Mouse (Mus musculus) kidney, adult 9 months (tissue): ENCODE measurements around the gene Gm9821.

Experiments
- DNase-seq: peaks from one replicate; pipeline ENCODE4 v3.0.0; 2022

Gm9821 gene

DNA sequence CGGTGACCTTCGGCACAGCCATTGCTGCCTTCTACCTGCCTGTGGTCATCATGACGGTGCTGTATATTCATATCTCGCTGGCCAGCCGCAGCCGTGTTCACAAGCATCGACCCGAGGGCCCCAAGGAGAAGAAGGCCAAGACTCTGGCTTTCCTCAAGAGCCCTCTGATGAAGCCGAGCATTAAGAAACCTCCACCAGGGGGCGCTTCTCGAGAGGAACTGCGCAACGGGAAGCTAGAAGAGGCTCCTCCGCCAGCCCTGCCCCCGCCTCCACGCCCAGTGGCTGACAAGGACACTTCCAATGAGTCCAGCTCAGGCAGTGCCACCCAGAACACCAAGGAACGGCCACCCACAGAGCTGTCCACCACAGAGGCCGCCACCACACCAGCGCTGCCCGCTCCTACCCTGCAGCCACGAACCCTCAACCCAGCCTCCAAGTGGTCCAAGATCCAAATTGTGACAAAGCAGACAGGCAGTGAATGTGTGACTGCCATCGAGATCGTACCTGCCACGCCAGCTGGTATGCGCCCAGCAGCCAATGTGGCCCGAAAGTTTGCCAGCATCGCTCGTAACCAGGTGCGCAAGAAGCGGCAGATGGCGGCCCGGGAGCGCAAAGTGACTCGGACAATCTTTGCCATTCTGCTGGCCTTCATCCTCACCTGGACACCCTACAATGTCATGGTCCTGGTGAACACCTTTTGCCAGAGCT, 17.5 kb upstream of the Gm9821 start:
- DNase-seq = peak; percentile 83

DNA sequence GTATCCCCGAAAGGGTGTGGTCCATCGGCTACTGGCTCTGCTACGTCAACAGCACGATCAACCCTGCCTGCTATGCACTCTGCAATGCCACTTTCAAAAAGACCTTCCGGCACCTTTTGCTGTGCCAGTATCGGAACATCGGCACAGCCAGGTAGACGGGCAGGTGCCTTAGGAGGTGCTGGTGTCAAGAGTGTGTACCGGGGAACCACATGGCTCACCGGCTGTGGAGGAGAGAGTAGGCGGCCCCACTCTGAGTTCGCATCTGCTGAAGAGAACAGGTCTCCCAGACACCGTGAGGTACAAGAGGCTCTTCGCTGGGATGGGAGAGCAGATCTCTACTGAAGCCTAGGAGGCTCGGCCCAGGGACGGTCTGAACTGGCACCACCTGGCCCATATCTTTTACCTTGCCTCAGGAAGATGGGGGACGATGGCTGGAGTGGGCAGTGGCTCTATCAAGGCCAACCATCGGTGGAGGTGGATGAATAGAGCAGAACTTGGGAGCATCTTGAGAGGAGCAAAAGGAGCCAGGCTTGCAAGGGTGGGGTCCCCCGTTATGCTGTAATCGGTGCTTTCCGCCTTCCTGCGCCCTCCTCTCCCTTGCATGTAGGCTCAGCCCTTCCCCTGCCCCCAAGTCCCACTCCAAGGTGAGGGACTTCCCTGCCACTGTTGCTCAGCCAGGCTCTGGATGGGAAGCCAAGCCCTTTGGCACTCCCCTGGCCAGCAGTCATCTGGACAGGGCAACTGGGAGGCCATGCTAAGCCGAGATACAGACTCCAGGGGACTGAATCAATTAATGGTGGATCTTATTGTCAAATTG, 16.8 kb upstream of the Gm9821 start:
- DNase-seq = no peak

DNA sequence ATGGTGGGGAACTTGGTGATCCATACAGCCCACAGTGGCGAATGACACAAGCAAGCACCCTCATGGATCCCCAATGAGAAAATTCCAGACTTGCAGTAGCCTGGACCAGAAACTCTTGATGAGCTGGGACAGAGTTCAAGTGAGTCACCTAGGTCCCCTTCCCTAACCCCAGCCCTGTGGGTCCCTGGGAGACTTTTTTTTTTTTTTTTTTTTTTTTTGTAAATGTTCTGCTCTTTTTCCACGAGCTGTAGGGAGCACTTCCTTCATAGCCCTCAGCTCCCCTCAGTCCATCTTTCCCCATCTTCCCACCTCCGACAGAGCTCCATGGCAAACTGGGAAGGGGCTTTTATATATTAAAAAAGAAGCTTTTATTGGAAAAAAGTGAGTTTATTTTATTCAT, 16.0 kb upstream of the Gm9821 start:
- DNase-seq = no peak

DNA sequence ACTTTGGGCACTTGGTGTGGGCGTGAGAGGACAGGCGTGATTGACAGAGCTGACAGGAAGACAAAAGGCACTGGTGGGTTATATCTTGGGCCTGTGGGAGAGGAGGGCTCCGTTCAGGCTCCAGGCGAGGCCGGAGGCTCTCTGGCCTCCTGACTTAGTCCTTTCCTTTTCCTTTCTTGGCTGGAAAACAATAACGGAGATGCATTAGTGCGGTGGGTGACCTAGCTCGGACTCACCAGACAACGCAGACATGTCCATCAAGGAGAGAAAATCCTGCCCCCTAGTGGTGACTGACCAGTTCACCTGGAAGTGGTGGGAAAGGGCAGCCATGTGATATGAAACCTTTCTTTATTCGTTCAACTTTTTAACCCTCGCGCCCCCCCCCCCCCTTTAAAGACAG, 15.6 kb upstream of the Gm9821 start:
- peak; percentile 66 for DNase-seq

DNA sequence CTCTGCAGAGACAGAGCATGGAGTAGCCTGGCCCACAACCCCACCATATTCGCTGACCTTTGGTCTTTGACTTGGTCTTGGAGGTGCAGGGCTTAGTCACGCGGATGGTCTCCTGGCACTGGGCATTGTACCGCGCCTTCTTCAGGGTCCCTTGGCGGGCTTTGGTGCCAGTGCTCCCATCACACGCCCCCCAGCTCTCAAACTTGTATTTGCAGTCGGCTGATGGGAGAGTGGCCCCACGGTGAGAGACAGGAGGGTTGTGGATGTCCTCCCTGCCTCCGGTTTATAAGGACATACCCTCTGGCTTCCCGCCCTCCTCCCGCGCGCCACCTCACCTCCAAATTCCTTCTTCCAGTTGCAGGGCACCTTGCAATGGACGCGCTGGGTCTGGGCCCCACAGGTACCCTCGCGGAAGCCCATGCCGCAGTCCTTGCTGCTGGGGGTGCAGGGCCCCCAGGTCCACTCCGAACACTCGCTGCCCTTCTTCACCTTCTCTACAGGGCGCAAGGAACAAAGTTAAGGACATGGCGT, 14.7 kb upstream of the Gm9821 start:
- DNase-seq = peak; percentile 66

DNA sequence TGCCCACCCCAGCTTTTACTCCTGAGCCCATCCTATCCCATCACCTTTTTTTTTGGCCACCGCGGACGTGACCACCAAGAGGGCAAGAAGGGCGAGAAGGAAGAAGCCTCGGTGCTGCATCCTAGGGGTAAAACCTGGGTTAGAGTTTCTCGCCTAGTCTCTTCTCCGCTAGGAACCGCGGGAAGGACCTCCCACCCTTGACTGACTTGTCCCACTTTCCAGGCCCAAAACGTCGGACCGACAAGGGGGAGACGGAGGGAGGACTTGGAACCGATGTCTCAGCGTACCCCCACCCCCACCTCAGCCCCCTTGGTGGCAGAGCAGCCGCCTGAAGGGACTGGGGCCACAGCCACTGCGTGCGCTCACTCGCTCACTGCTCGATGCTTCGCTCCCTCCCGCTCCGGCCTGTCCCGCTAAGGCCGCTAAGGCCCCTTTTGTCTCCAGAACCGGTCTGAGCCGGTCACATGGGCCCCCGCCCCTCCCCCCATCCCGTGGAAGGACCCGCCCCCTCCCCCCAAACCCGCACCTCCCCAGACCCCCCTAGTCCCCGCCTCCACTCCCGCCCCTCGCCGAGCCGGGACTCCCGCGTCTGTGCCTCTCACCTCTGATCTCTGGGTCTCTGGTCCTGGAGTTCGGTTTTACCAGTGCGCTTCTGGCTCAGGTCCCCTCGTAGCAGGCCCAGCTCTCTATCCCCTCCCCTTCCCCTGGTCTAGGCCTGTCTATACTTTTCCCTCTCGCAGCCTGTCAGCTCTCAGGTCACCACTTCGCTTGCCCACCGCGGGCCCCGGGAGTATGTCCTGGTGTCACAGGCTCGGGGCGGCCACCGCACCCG, 14.0 kb upstream of the Gm9821 start:
- DNase-seq = no peak

DNA sequence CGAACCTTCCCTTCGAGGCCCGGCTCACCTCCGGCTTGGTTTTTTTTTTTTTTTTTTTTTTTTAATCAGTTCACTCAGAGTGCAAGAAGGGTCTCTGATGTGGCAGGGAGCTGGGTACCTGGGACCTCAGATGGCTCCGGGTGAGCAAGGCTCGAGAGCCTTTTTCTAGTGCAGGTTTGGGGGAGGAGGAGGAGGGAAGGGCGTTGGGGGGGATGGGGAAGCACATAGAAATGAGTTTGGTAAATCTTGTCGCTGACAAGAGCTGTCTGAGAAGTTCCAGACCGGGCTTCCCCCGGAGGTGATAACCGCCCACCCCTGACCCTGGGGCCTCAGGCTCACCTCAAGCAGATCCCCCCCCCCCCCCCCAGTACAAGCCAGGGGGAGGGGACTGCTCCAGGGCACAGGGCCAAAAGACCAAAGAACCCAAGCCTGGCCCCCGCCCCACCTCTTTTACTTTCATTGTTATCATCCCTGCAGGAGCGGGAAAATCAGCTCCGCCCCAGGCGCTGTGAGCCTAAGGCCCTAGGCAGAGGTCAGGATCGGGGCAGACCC, 13.3 kb upstream of the Gm9821 start, which contains the start of gene Mdk:
Gene Mdk (minus strand): TSS at position 138 of the 552 bp plus-strand sequence.
- DNase-seq = no peak

DNA sequence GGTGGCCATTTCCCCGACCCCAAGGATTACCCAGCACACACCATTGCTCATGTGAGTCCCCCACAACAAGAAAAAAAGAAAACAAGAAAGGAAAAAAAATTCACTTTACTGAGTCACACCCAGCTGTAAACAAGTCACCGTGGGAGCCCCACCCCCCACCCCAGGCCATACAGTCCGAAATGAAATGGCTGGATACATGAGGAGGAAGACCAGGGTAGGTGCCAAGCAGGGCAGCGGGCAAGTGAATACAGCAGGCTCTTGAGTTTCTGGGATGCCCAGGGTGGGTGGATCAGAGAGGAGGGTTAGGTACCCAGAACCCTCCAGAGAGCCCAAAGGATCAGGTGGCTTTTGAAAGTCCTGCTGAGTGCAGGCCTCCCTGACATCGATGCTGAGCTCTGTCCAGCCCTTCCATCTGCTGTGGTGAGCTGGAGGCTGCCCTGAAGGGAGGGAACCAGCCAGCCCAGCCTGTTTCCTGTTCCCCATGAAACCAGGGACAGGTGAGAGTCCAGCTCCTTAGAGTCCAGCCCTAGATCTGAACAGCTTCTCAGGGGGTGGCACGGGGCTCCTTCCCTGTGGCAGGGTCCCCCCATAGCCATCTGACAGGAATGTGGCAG, 12.7 kb upstream of the Gm9821 start:
- no peak for DNase-seq

DNA sequence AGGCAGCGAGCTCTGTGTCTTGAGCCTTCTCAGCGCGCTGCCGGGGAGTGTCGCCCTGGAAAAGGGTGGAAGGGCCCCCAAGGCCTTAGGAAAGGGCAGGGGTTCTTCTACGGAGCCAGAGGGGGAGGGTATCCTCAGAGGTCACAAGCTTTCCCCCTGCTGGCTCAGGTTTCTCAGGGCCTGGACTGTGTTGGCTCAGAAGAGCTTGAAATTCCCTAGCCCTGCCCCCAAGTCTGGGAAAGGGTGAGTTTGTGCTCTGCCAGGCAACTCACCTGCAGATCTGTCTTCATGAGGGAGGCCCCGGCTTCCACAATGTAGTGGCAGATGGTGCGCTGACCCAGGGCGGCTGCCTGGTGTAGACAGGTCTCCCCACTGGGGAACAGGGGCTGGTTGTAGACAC, 12.0 kb upstream of the Gm9821 start:
- DNase-seq = no peak

DNA sequence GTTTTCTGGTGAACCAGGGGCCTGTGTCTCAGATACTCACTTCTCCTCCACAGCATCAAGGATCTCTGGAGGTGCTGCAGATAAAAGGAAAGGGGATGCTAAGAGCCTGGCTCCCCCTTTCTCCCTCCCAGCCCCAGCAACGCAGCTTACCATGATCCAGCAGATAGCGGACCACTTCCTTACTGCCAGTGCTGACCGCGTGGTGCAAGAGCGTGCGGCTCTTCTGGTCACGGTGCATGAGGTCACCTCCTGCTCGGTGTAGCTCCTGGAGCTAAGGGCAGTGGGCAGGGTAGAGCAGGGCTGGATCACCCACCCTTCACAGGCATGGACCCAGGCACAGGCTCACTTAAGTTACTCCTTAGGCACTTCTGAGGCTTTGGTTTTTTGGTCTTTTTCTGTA, 11.5 kb upstream of the Gm9821 start:
- no peak for DNase-seq

DNA sequence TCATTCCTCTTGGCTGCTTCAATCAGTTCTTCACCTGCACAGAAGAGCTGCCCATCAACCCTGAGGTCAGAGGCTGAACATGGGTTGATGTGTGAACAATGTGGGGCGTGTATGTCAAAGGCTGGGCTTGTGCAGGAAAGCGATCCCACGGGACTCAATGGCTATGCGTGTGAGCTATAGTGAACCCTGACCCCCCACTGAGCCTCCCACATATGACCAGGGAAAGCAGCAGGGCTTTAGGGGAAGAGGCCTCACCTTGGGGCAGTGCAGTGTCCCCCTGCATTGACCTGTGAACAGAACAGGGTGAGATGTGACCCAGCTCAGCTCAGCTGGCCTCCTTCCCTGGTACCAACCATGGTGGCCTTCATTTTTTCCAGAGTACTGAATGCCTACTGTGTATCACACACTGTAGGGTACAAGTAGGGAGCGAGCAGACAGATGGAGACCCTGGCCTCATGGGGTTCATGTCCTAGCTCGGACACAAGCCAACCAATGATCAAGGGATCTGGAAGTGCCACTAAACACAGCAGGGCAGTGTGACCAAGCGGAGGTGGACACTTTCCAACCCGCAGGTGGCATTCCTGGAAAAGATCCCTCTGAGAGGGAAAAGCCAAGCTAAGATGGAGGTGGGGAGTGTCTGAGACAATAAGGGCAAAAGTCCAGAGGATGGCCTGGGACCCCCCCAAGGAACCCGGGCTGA, 10.5 kb upstream of the Gm9821 start:
- no peak for DNase-seq

DNA sequence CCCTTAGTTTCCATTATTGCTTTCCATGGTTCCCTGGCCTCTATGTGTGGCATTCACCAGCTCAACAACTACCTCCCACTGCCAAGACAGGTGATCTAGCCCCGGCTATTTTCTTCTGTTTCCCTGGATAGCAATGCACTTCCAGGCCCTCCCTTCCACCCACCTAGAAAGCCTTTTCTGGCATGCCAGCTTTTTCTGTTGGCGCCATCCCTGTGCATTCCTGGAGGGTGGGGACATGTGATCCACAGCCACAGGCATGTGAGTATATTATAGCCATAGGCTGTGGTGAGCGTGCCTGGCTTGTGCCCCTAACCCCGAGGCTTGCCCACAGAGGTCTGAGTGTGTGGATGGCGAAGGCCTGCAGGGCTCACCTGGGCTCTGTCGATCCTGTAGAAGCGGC, 9.3 kb upstream of the Gm9821 start:
- DNase-seq = no peak

DNA sequence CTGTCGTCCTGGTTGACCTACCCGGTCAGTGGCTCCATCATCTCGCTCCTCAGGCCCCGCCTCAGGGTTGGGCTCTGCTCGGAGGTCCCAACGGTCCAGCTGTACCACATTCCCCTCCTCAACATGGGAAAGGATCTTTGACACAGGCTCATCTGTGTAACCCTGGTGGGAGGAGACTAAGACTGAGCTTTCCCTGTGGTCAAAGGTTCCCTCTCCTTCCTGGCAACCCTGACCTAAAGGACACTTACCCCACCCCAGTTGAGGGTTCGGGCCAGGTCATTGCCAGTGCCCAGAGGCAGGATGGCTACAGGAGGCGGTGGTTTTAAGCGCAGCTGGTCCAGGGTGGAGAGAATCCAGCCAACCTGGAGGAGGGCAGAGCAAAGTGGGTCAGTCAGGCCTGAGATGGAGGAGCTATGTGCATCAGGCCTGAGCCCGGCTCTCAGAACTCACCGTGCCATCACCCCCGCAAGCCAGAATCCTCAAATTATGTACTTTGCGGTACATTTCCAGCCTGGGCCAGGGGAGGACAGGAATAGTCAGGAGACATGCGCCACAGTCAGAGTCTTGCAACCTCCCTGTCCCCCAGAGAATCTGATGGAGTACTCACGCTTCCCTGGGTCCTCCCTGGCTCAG, 6.1 kb upstream of the Gm9821 start:
- peak; percentile 81 for DNase-seq

DNA sequence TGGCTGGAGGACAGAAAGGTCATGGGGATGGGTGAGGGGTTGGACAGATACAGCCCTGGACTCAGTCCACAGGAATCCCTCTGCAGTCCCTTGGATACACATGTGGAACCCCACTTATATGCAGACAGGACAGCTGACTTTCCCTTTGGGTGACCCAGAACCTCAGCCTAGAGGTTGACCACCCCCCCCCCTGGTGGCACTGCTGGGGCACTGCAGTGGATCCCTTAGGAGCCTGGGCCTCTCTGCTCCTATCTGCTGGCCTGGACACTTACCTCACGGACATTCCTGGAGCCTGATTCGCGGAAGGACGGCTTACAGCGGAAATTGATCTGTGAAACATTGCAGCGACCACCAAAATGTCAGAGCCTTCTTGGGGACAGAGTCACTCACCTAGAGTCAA, 3.1 kb upstream of the Gm9821 start:
- DNase-seq = no peak

DNA sequence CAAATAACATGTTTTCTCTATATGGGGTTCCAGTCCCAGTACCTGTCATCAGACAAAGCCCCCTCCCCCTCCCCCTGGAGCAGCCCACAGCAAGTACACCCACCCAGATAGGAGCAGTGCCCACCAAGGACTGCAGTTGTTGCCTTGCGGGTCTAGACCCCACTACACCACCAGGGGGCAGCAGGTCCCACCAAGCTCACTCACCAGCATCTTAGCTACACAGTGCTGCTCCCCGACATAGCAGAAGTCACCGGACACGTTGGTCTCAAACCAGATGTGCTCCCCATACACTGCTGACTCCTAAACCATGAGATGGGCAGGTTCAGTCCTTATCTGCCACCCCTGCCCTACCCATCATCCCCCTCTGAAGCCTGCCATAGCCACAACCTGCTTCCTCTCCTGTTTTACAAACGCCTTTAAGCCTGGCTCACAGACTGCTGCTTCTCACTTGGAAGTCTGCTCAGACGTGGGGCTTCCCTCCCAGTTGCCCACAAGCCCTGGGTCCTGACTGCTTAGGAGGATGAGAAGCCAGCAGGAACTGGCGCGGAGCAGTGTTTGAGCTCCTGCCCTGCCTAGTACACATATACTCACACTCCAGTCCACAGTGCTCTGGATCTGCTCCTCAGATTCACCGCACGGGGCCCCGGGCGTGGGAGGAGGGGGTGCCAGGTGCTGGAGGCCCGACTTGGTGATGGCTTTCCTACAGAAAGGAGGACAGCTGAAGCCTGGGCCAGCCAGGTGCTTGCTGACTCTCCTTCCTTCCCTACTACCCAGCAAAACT, 1.1 kb upstream of the Gm9821 start:
- DNase-seq = peak; percentile 73

DNA sequence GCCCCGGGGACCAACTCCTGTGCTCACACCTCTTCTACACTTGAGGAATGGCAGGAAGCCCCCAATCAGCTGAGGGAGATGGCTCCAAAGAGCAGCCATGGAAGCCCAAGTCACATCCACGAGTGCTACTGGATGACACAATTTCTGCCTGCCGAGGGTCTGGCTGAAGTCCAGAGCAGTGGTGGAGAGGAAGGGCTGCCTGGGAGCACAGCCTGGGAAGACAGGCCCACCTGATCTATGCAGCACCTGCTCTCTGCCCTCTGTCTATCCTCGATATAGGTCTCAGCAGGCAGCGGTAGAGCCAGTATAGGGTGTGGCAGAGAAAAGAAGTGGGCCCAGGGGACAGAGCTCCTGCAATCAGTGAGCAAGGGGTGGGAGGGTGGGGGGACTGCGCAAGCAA, 1.3 kb downstream of the Gm9821 start:
- DNase-seq = no peak

DNA sequence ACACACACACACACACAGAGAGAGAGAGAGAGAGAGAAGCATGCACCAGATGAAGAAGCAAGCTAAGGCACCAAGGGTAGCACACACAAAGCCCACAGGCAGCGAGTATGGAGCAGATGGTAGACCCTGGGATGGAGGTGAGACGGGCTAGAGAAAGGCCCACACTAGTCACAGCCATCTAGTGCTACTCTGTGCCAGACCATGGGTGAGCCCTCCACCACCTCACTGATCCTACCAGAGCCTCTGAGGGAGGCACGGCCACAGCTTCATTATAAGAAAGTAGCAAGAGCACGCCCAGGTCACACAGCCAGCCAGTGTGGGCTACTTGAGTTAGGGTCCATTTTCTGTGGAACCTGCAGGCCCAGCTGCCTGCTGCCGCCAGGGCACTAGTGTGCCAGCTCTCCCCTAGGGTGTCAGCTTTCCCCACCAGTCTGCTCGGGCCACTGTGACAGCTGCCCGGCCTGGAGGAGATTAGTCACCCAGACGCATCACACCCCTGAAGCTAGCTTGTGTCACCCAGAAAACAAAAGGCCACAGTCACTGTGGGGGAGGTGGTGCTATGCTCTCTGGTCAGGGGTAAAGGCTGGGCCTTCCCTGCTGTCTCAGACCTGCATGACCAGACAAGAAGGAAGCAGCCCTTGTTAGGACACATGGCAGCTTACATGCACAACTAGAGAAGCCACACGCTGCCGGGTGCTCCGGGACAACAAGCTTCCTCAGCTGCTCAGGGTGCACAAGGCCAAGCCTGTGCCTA, 2.1 kb downstream of the Gm9821 start:
- DNase-seq = no peak

DNA sequence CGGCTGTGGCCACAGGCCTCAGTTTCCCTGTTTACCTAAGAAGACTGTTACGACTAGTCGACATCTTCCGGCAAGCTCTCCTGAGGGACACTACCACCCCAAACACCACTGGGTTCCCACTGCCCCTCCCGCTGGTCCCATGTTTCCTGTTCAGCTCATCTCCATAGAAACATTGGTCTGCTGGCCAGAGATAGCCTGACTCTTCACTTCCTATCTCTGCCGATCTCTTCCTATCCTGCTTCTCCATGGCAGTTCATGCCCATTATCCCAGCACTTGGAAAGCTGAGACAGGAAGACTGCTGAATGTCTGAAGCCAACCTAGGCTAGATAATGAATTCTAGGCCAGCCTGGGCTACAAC, 2.6 kb downstream of the Gm9821 start:
- peak; percentile 54 for DNase-seq

DNA sequence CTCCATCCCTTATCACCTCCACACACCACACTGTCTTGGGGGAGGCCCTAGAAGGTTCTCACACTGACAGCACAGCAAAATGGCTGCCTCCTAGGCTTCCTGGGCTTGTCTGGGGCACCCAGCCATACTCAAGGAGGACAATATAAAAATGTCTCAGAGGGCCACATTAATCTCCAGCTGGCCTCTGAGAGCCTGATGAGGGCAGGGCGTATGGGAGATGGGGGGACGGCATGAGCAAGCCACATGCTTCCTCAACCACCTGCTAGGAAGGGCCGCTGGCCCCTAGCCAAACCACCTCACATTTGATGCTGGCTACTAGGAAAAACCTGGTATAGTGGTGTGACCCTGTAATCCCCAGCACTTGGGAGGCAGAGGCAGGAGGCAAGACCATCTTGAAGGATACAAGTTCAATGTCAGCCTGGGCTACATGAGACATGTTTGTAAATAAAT, 3.3 kb downstream of the Gm9821 start:
- DNase-seq = no peak
